Mouse (Mus musculus) effector memory CD4-positive, alpha-beta T cell, adult 7 months (primary cell): ENCODE results near the gene Gm9046. TPM values are rescaled to one million over a fixed set of nuclear protein-coding genes. Genes with fewer than 3 reads are reported as not detected.

Experiments used
- polyA plus RNA-seq: library from polyadenylated mRNA; unstranded; fragments of 100-300 nt; shearing (Covaris generic); gene quantifications from one replicate; pipeline ENCODE4 v1.2.1, GENCODE M21; 2017

Gm9046 gene
- not detected for polyA plus RNA-seq

DNA sequence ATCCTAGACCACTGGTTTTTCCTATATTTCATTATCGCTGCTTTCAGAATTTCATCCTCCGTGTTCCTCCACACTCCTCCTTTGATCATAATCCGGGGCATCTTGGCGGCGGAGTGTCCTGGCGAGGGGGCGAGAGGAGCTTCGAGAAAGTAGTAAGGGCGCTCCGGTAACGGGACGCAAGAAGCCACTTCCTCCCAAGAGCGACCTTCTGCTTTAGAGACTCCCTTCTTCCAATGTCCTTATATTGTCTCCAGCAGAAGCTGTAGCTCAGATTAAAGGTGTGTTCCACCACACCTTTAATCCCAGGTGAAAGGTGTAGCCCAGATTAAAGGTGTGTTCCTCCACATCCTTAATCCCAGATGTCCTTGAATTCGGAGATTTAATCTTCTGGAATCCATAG lies at the start of gene Gm9046:
Gene Gm9046 (minus strand): TSS at position 101 of the 400 bp plus-strand sequence.

DNA sequence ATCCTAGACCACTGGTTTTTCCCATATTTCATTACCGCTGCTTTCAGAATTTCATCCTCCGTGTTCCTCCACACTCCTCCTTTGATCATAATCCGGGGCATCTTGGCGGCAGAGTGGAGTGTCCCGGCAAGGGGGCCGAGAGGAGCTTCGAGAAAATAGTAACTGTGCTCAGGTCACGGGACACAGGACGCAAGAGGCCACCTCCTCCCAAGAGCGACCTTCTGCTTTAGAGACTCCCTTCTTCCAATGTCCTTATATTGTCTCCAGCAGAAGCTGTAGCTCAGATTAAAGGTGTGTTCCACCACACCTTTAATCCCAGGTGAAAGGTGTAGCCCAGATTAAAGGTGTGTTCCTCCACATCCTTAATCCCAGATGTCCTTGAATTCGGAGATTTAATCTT lies 10.9 kb upstream of the Gm9046 start, which contains the start of gene Gm9049:
Gene Gm9049 (minus strand): TSS at position 101 of the 400 bp plus-strand sequence.

DNA sequence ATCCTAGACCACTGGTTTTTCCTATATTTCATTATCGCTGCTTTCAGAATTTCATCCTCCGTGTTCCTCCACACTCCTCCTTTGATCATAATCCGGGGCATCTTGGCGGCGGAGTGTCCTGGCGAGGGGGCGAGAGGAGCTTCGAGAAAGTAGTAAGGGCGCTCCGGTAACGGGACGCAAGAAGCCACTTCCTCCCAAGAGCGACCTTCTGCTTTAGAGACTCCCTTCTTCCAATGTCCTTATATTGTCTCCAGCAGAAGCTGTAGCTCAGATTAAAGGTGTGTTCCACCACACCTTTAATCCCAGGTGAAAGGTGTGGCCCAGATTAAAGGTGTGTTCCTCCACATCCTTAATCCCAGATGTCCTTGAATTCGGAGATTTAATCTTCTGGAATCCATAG lies 5.5 kb upstream of the Gm9046 start, which contains the start of gene Gm9048:
Gene Gm9048 (minus strand): TSS at position 101 of the 400 bp plus-strand sequence.

DNA sequence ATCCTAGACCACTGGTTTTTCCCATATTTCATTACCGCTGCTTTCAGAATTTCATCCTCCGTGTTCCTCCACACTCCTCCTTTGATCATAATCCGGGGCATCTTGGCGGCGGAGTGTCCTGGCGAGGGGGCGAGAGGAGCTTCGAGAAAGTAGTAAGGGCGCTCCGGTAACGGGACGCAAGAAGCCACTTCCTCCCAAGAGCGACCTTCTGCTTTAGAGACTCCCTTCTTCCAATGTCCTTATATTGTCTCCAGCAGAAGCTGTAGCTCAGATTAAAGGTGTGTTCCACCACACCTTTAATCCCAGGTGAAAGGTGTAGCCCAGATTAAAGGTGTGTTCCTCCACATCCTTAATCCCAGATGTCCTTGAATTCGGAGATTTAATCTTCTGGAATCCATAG lies 5.3 kb downstream of the Gm9046 start, which contains the start of gene Gm9045:
Gene Gm9045 (minus strand): TSS at position 101 of the 400 bp plus-strand sequence.

DNA sequence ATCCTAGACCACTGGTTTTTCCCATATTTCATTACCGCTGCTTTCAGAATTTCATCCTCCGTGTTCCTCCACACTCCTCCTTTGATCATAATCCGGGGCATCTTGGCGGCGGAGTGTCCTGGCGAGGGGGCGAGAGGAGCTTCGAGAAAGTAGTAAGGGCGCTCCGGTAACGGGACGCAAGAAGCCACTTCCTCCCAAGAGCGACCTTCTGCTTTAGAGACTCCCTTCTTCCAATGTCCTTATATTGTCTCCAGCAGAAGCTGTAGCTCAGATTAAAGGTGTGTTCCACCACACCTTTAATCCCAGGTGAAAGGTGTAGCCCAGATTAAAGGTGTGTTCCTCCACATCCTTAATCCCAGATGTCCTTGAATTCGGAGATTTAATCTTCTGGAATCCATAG lies 10.7 kb downstream of the Gm9046 start, which contains the start of gene Gm9044:
Gene Gm9044 (minus strand): TSS at position 101 of the 400 bp plus-strand sequence.

DNA sequence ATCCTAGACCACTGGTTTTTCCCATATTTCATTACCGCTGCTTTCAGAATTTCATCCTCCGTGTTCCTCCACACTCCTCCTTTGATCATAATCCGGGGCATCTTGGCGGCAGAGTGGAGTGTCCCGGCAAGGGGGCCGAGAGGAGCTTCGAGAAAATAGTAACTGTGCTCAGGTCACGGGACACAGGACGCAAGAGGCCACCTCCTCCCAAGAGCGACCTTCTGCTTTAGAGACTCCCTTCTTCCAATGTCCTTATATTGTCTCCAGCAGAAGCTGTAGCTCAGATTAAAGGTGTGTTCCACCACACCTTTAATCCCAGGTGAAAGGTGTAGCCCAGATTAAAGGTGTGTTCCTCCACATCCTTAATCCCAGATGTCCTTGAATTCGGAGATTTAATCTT lies 16.2 kb downstream of the Gm9046 start, which contains the start of gene Gm9040:
Gene Gm9040 (minus strand): TSS at position 101 of the 400 bp plus-strand sequence.

DNA sequence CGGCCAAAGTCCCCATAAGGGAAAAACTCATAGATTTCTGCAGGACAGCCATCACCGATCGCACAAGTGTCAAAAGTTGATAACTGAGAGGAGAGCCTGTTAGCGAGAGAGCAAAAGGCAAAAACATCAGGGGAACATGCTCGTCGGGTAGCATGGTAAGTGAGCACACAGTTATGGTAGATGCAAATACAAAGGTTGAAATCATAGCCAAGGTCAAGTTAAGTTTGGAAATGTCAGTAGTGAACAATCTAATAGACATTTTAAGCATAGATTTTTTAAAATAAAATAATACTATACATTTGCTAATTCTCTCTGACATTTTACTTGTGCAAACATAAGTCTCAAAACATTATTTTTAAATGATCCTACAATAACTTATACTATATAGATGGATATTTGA lies 48.1 kb downstream of the Gm9046 start, which contains the start of gene Iltifb:
Gene Iltifb (minus strand): TSS at position 101 of the 400 bp plus-strand sequence.

Other genes starting within 250 kb of the Gm9046 start
- gene Mdm1, start 201.4 kb downstream of the Gm9046 start, polyA plus RNA-seq = 6.7 TPM
- not detected for gene Il22, start 138.3 kb downstream of the Gm9046 start, polyA plus RNA-seq
- not detected for gene Gm32717, start 102.5 kb downstream of the Gm9046 start, polyA plus RNA-seq
- not detected for gene Gm32802, start 84.6 kb downstream of the Gm9046 start, polyA plus RNA-seq
- not detected for gene Iltifb, start 48.2 kb downstream of the Gm9046 start, polyA plus RNA-seq
- not detected for gene Gm9040, start 16.3 kb downstream of the Gm9046 start, polyA plus RNA-seq
- not detected for gene Gm9044, start 10.8 kb downstream of the Gm9046 start, polyA plus RNA-seq
- gene Gm9045, start 5.4 kb downstream of the Gm9046 start, polyA plus RNA-seq = not detected
- not detected for gene Gm9048, start 5.4 kb upstream of the Gm9046 start, polyA plus RNA-seq
- not detected for gene Gm9049, start 10.8 kb upstream of the Gm9046 start, polyA plus RNA-seq
- gene Ifng, start 97.8 kb upstream of the Gm9046 start, polyA plus RNA-seq = 735 TPM